Mouse (Mus musculus): ENCODE results near the gene Gm10518. TPM values are rescaled to one million over a fixed set of nuclear protein-coding genes. Genes with fewer than 3 reads are reported as not detected.
"Not testable (repeated sequence)": the region's sequence is repeated elsewhere in the genome, so short reads cannot be mapped to it uniquely, and the experiment has no call there.

Gm10518 gene
- polyA plus RNA-seq, 1 experiment = not detected

- Histone ChIP-seq H3K4me1 (peaks cover 47% of the 10 kb centered on the region), H3K9me3 (no peaks in the 10 kb centered on the region), H3K4me3 (replicated peaks) (peak overlapping the region; percentile 95), H3K36me3 (replicated peaks; ENCODE audit: low read length) (peaks cover 7% of the 10 kb centered on the region), H3K27me3 (replicated peaks) (no peaks in the 10 kb centered on the region)
- TF ChIP-seq GATA1 (IDR thresholded peaks at IDR 0.05; ENCODE audit: borderline replicate concordance, low read length) (no peak), FLI1 (IDR thresholded peaks at IDR 0.05; ENCODE audit: low read length) (no peak)
Measured at GRCm38 (mm10) chr1:179804140-179804881, 1.1 kb downstream of the Gm10518 start.

DNA sequence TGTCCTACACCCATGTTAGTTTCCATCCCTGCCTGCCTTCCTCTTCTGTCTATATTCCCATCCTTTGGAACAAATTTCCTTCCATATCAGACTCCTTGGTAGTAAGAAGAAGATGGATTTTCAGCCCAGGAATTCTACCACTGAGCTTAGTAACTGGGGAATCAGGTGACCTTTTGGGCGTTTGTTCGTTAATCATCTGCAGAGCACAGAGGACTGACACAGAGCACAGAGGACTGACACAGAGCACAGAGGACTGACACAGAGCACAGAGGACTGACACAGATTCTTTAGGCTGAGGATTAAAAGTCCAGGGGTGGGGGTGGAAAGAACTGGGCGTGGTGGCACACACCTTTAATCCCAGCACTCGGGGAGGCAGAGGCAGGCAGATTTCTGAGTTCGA is 2.6 kb downstream of the Gm10518 start:
- Histone ChIP-seq H3K9me3 (no peaks in the 10 kb centered on the region), H3K27me3 (replicated peaks) (no peaks in the 10 kb centered on the region), H3K4me3 (replicated peaks) (no peak overlapping the region), H3K4me1 (peaks cover 35% of the 10 kb centered on the region), H3K36me3 (replicated peaks; ENCODE audit: low read length) (no peaks in the 10 kb centered on the region)
- no peak for TF ChIP-seq GATA1 (IDR thresholded peaks at IDR 0.05; ENCODE audit: borderline replicate concordance, low read length)
- no peak for TF ChIP-seq FLI1 (IDR thresholded peaks at IDR 0.05; ENCODE audit: low read length)

- H3K4me1 ChIP-seq = peaks cover 22% of the 10 kb centered on the region
- H3K27me3 ChIP-seq (replicated peaks) = no peaks in the 10 kb centered on the region
- H3K9me3 ChIP-seq = no peaks in the 10 kb centered on the region
- TF ChIP-seq GATA1 (IDR thresholded peaks at IDR 0.05; ENCODE audit: borderline replicate concordance, low read length) = no peak
- no peak for TF ChIP-seq FLI1 (IDR thresholded peaks at IDR 0.05; ENCODE audit: low read length)
- no peaks in the 10 kb centered on the region for H3K36me3 ChIP-seq (replicated peaks; ENCODE audit: low read length)
- H3K4me3 ChIP-seq (replicated peaks) = no peak overlapping the region
Measured at GRCm38 (mm10) chr1:179807468-179807867, 4.3 kb downstream of the Gm10518 start.

DNA sequence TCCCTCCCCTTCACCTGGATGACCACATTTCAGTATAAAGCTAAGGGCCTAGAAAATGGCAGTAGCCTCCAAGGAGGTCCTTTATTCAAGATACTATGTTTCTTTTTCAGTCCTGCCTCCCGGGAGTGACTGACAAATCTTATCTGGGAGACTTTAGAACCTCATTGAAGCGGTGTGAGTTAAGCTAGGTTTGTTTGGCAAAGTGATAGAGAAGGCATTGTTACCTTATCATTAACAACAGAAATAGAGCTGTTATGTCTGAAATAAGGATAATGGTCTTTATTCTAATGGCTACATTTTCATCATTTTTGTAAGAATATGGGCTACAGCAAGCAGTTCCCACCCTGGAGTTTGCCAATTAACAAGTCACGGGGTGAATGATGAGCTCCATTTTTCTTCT is 5.1 kb downstream of the Gm10518 start:
- TF ChIP-seq GATA1 (IDR thresholded peaks at IDR 0.05; ENCODE audit: borderline replicate concordance, low read length) (no peak), FLI1 (IDR thresholded peaks at IDR 0.05; ENCODE audit: low read length) (no peak)
- no peaks in the 10 kb centered on the region for H3K27me3 ChIP-seq (replicated peaks)
- H3K36me3 ChIP-seq (replicated peaks; ENCODE audit: low read length) = no peaks in the 10 kb centered on the region
- peaks cover 22% of the 10 kb centered on the region for H3K4me1 ChIP-seq
- no peaks in the 10 kb centered on the region for H3K9me3 ChIP-seq
- no peak overlapping the region for H3K4me3 ChIP-seq (replicated peaks)

DNA sequence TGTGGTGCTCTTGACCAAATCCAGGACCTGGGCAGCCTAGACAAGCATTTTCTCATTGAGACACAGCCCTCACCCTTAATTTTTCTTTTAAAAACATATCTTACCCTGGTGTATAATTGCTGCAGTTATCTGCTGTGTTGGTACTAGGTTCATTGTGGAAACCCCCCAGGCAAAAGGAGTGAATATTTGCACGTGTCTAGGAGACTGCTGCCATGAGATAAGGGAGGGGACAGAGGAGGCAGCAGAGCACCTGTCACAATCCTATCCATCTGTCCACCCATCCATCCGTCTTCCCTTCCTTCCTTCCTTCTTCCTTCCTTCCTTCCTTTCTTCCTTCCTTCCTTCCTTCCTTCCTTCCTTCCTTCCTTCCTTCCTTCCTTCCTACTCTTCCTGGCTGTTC is 10.2 kb downstream of the Gm10518 start:
- peaks cover 2% of the 10 kb centered on the region for H3K27me3 ChIP-seq (replicated peaks)
- H3K4me3 ChIP-seq (replicated peaks) = no peak overlapping the region
- H3K36me3 ChIP-seq (replicated peaks; ENCODE audit: low read length) = peaks cover 3% of the 10 kb centered on the region
- peaks cover 4% of the 10 kb centered on the region; the same call in 1 of the 2 replicates for H3K9me3 ChIP-seq
- TF ChIP-seq FLI1 (IDR thresholded peaks at IDR 0.05; ENCODE audit: low read length) (no peak), GATA1 (IDR thresholded peaks at IDR 0.05; ENCODE audit: borderline replicate concordance, low read length) (no peak)
- H3K4me1 ChIP-seq = peaks cover 20% of the 10 kb centered on the region

DNA sequence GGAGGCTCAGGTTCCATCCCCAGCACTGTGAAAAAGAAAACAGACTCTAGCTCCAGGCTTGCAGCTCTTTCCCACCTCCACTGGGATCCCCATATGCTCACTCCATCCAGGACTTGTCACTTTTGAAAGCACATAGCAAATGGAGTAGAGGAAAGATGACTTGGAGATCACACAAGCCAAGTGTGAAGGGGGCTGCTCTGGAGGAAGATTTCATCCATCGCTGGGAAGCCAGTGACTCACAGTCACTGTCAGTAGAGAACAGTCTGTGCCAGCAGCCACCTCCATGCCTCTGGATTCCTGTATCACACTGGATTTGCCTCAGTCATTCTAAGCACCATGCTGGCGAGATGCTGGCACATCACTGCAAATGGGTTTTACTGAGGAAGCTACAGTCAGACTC is 11.4 kb downstream of the Gm10518 start:
- H3K27me3 ChIP-seq (replicated peaks) = peaks cover 2% of the 10 kb centered on the region
- H3K4me1 ChIP-seq = peaks cover 25% of the 10 kb centered on the region
- no peak for TF ChIP-seq FLI1 (IDR thresholded peaks at IDR 0.05; ENCODE audit: low read length)
- TF ChIP-seq GATA1 (IDR thresholded peaks at IDR 0.05; ENCODE audit: borderline replicate concordance, low read length) = no peak
- H3K4me3 ChIP-seq (replicated peaks) = peak overlapping the region; percentile 31
- H3K36me3 ChIP-seq (replicated peaks; ENCODE audit: low read length) = peaks cover 3% of the 10 kb centered on the region
- H3K9me3 ChIP-seq = peaks cover 4% of the 10 kb centered on the region; the same call in 1 of the 2 replicates

GRCm38 (mm10) chr1:179818490-179819278 is 15.5 kb downstream of the Gm10518 start:
- H3K36me3 ChIP-seq (replicated peaks; ENCODE audit: low read length); H3K4me3 ChIP-seq (replicated peaks); H3K27me3 ChIP-seq (replicated peaks): not testable (repeated sequence)
- Histone ChIP-seq H3K9me3 (peaks cover 12% of the 10 kb centered on the region), H3K4me1 (peaks cover 38% of the 10 kb centered on the region)

GRCm38 (mm10) chr1:179824549-179824948 is 21.4 kb downstream of the Gm10518 start:
- Histone ChIP-seq H3K4me1 (peaks cover 39% of the 10 kb centered on the region), H3K36me3 (replicated peaks; ENCODE audit: low read length) (no peaks in the 10 kb centered on the region), H3K4me3 (replicated peaks) (no peak overlapping the region), H3K27me3 (replicated peaks) (peaks cover 3% of the 10 kb centered on the region), H3K9me3 (peaks cover 8% of the 10 kb centered on the region)
- TF ChIP-seq FLI1 (IDR thresholded peaks at IDR 0.05; ENCODE audit: low read length) (no peak), GATA1 (IDR thresholded peaks at IDR 0.05; ENCODE audit: borderline replicate concordance, low read length) (no peak)

DNA sequence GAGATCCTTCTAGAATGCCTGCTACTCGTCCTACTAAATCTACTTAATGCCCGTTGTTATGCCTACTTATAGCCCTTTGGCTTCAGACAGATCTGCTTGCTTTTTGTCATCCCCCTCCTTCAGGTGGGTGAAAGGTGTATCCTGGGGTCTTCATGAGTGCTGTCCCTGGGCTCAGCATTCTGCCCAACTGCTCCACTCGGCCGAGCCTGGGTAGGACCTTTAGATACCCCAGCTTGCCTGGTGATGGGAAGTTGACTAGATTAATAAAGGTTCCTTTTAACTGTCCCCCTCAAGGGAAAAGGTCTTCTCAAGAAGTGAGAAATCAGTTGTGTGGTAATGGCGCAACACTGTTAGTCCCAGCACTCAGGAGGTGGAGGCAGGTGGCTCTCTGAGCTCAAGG is 24.9 kb downstream of the Gm10518 start:
- Histone ChIP-seq H3K4me3 (replicated peaks) (no peak overlapping the region), H3K9me3 (no peaks in the 10 kb centered on the region)
- TF ChIP-seq GATA1 (IDR thresholded peaks at IDR 0.05; ENCODE audit: borderline replicate concordance, low read length) = no peak
- TF ChIP-seq FLI1 (IDR thresholded peaks at IDR 0.05; ENCODE audit: low read length) = no peak

DNA sequence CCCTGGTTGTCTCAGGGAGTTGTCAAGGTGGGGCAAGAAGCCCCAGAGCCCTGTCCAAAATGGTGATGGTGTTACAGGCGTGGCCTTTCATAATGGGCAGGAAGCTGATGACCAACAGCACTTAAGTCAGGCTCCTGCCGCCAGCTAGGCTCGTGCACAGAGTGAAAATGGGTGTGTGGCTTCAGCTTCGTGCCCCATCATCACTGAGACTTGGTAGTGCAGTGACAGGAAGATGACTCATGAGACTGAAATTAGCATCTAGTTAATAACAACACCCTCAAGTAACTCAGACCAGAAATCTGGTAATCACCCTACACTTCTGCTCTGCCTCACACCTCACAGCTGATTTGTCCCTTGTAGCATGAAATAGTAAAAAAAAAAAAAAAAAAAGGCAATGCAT is 25.7 kb downstream of the Gm10518 start:
- TF ChIP-seq GATA1 (IDR thresholded peaks at IDR 0.05; ENCODE audit: borderline replicate concordance, low read length) (no peak), FLI1 (IDR thresholded peaks at IDR 0.05; ENCODE audit: low read length) (no peak)
- H3K36me3 ChIP-seq (replicated peaks; ENCODE audit: low read length) = no peaks in the 10 kb centered on the region
- peak overlapping the region; percentile 74 for H3K4me3 ChIP-seq (replicated peaks)
- H3K27me3 ChIP-seq (replicated peaks) = peaks cover 8% of the 10 kb centered on the region
- no peaks in the 10 kb centered on the region for H3K9me3 ChIP-seq
- H3K4me1 ChIP-seq = peaks cover 50% of the 10 kb centered on the region

More for the DNA sequence above, 24.9 kb downstream of the Gm10518 start:
- H3K36me3 ChIP-seq (replicated peaks; ENCODE audit: low read length) = no peaks in the 10 kb centered on the region
- H3K27me3 ChIP-seq (replicated peaks) = peaks cover 8% of the 10 kb centered on the region
- H3K4me1 ChIP-seq = peaks cover 49% of the 10 kb centered on the region

Measured in megakaryocyte, embryonic 14.5 days (primary cell).